ENCODE assay signal across 8 mouse cellular contexts in genomic region chr9:80068028-80068515, GRCm38 (mm10). TPM values are rescaled to one million over a fixed set of nuclear protein-coding genes. Genes with fewer than 3 reads are reported as not detected.
DNase-seq lines count a peak whose midpoint lies in the region; ATAC-seq and TF ChIP-seq lines count a peak whose summit lies in the region.

No protein-coding gene starts in this region.

- under 1% methylated on average over 18 of the region's 18 CpGs for WGBS in heart, embryonic 11.5 days (ENCODE audit: insufficient replicate concordance)
- under 1% methylated on average over 18 of the region's 18 CpGs for WGBS in forebrain, embryonic 15.5 days
- under 1% methylated on average over 18 of the region's 18 CpGs for WGBS in liver, embryonic 15.5 days (ENCODE audit: insufficient replicate concordance)

- no peaks in the 10 kb centered on the region for H3K9me3 ChIP-seq in heart, embryonic 11.5 days (replicated peaks; ENCODE audit: control insufficient read depth, low read length)
- peaks cover 21% of the 10 kb centered on the region for H3K9me3 ChIP-seq in ES-Bruce4 (replicated peaks; ENCODE audit: control insufficient read depth, insufficient read depth, low read length, poor library complexity, severe bottlenecking)
- no peaks in the 10 kb centered on the region for H3K9me3 ChIP-seq in forebrain, embryonic 15.5 days
- no peaks in the 10 kb centered on the region for H3K9me3 ChIP-seq in liver, embryonic 15.5 days (replicated peaks)

- no peak for DNase-seq in heart, adult 9 months (ENCODE audit: low spot score in 2 of 2)
- no peak for DNase-seq in right cerebral cortex, adult 2 months (ENCODE audit: low spot score in 2 of 2)
- DNase-seq in layer of hippocampus, postnatal 10 days (ENCODE audit: low spot score in 2 of 2), result no peak

- H3K4me1 ChIP-seq in heart, embryonic 11.5 days (ENCODE audit: control insufficient read depth, insufficient read depth, low read length), result peaks cover 24% of the 10 kb centered on the region
- H3K4me1 ChIP-seq in ES-Bruce4 (ENCODE audit: control insufficient read depth, insufficient read depth, low read length), result no peaks in the 10 kb centered on the region
- H3K4me1 ChIP-seq in forebrain, embryonic 15.5 days, result peaks cover 21% of the 10 kb centered on the region
- H3K4me1 ChIP-seq in liver, embryonic 15.5 days (replicated peaks), result peaks cover 46% of the 10 kb centered on the region

- peak overlapping the region; percentile 90 for H3K4me3 ChIP-seq in heart, embryonic 11.5 days (ENCODE audit: low read depth, low read length)
- peak overlapping the region; percentile 68 for H3K4me3 ChIP-seq in ES-Bruce4 (ENCODE audit: low read depth, low read length)
- peak overlapping the region; percentile 84 for H3K4me3 ChIP-seq in forebrain, embryonic 15.5 days
- peak overlapping the region; percentile 95 for H3K4me3 ChIP-seq in liver, embryonic 15.5 days (replicated peaks)

- H3K27ac ChIP-seq in heart, embryonic 11.5 days (ENCODE audit: low read depth, low read length), result peak overlapping the region; percentile 100
- H3K27ac ChIP-seq in ES-Bruce4 (ENCODE audit: insufficient read depth, low read length), result no peak overlapping the region
- peak overlapping the region; percentile 100 for H3K27ac ChIP-seq in forebrain, embryonic 15.5 days (replicated peaks)
- peak overlapping the region; percentile 92 for H3K27ac ChIP-seq in liver, embryonic 15.5 days (replicated peaks)

- H3K27me3 ChIP-seq in heart, embryonic 11.5 days (ENCODE audit: control insufficient read depth, insufficient read depth, low read length), result no peaks in the 10 kb centered on the region
- no peaks in the 10 kb centered on the region for H3K27me3 ChIP-seq in ES-Bruce4 (ENCODE audit: control insufficient read depth, insufficient read depth, low read length, poor library complexity, severe bottlenecking)
- no peaks in the 10 kb centered on the region for H3K27me3 ChIP-seq in forebrain, embryonic 15.5 days
- no peaks in the 10 kb centered on the region for H3K27me3 ChIP-seq in liver, embryonic 15.5 days

- TF ChIP-seq POLR2A in ES-Bruce4 (IDR thresholded peaks at IDR 0.05; ENCODE audit: insufficient read depth, low read length), result no peak

- no peak for TF ChIP-seq EP300 in ES-Bruce4 (IDR thresholded peaks at IDR 0.05; ENCODE audit: insufficient read depth, low read depth, low read length)

- TF ChIP-seq CTCF in ES-Bruce4 (IDR thresholded peaks at IDR 0.05; ENCODE audit: low read depth, low read length), result no peak

- peak overlapping the region; percentile 98 for H3K9ac ChIP-seq in heart, embryonic 11.5 days (ENCODE audit: low read depth, low read length)
- H3K9ac ChIP-seq in ES-Bruce4 (ENCODE audit: low read depth, poor library complexity, severe bottlenecking), result peak overlapping the region; percentile 98
- H3K9ac ChIP-seq in forebrain, embryonic 15.5 days (replicated peaks), result peak overlapping the region; percentile 99
- peak overlapping the region; percentile 93 for H3K9ac ChIP-seq in liver, embryonic 15.5 days

- ATAC-seq in heart, embryonic 11.5 days (replicated peaks; ENCODE audit: insufficient number of reproducible peaks, low FRiP score, low TSS enrichment), result no peak; the same call in 1 of the 2 replicates
- no peak for ATAC-seq in forebrain, embryonic 15.5 days (replicated peaks)
- ATAC-seq in liver, embryonic 15.5 days (ENCODE audit: insufficient read depth), result no peak
- no peak; the same call in 1 of the 2 replicates for ATAC-seq in megakaryocyte progenitor cell, adult 5-6 weeks (replicated peaks; ENCODE audit: poor library complexity)

- H3K4me2 ChIP-seq in heart, embryonic 11.5 days, result peak overlapping the region; percentile 65
- peak overlapping the region; percentile 43 for H3K4me2 ChIP-seq in forebrain, embryonic 15.5 days (replicated peaks)
- H3K4me2 ChIP-seq in liver, embryonic 15.5 days, result peak overlapping the region; percentile 88

- H3K36me3 ChIP-seq in heart, embryonic 11.5 days (ENCODE audit: control insufficient read depth, insufficient read depth, low read length), result no peaks in the 10 kb centered on the region
- H3K36me3 ChIP-seq in ES-Bruce4 (ENCODE audit: control insufficient read depth, insufficient read depth, low read length, poor library complexity, severe bottlenecking), result no peaks in the 10 kb centered on the region
- no peaks in the 10 kb centered on the region for H3K36me3 ChIP-seq in forebrain, embryonic 15.5 days
- H3K36me3 ChIP-seq in liver, embryonic 15.5 days (replicated peaks), result no peaks in the 10 kb centered on the region

RNA-seq across cellular contexts. Expression of gene Senp6, which starts 1.4 kb away (rescaled TPM):
- 45.3 and 52.6 TPM in 2 replicates for polyA plus RNA-seq in heart, embryonic 11.5 days (2014; fragmentation: Nextera tagmentation; extraction: Ambion mirVana)
- 117 and 128 TPM in 2 replicates for polyA plus RNA-seq in ES-Bruce4 (2011; ENCODE audit: insufficient read depth, insufficient read length, low read depth, missing spikeins)
- polyA plus RNA-seq in forebrain, embryonic 15.5 days (2015; fragmentation: Nextera tagmentation; extraction: Ambion mirVana), result 56.3 and 59.8 TPM in 2 replicates
- polyA plus RNA-seq in liver, embryonic 15.5 days (2015; fragmentation: Nextera tagmentation; extraction: Ambion mirVana), result 13.0 TPM in 2 replicates
- 100 to 1,000 TPM; 106 to 111 TPM for total RNA-seq in layer of hippocampus, postnatal 10 days (2021)
- total RNA-seq in megakaryocyte progenitor cell, adult 5-6 weeks (2015), result 164 and 192 TPM in 2 replicates
- total RNA-seq in megakaryocyte progenitor cell, adult 5-6 weeks (2017), result 114 and 150 TPM in 2 replicates

RNA-seq across cellular contexts. Expression of gene Filip1, which starts 55.4 kb away (rescaled TPM):
- 17.0 and 19.8 TPM in 2 replicates for polyA plus RNA-seq in heart, embryonic 11.5 days (2014; fragmentation: Nextera tagmentation; extraction: Ambion mirVana)
- polyA plus RNA-seq in ES-Bruce4 (2011; ENCODE audit: insufficient read depth, insufficient read length, low read depth, missing spikeins), result not detected in 2 replicates
- polyA plus RNA-seq in forebrain, embryonic 15.5 days (2015; fragmentation: Nextera tagmentation; extraction: Ambion mirVana), result 3.1 and 3.2 TPM in 2 replicates
- 0.67 and 0.90 TPM in 2 replicates for polyA plus RNA-seq in liver, embryonic 15.5 days (2015; fragmentation: Nextera tagmentation; extraction: Ambion mirVana)
- 10 to 100 TPM; 17.6 to 18.8 TPM for total RNA-seq in layer of hippocampus, postnatal 10 days (2021)
- 0.66 and 1.3 TPM in 2 replicates for total RNA-seq in megakaryocyte progenitor cell, adult 5-6 weeks (2015)
- total RNA-seq in megakaryocyte progenitor cell, adult 5-6 weeks (2017), result 0.58 and 2.3 TPM in 2 replicates
